Mouse (Mus musculus) embryonic facial prominence, embryonic 15.5 days (tissue): ENCODE measurements at regions not wholly inside any gene's neighbourhood (a gene's known extent, or its start where the extent isn't known, plus 50 kb on each side); places are given as distances from the start of the nearest gene placed in this dataset.

Source experiments
- ATAC-seq: fragments of 200-750 bp; cut with Nextera tagmentation; 2 replicates; pipeline ENCODE4 v1.8.0; 2017; ENCODE audit warnings: low read depth, moderate TSS enrichment; ENCODE audit not compliant: insufficient number of reproducible peaks, low FRiP score, low TSS enrichment
- H3K27ac ChIP-seq: fragments of 300-500 bp; sonication (generic); replicated peaks from 2 replicates; pipeline ENCODE4 v1.5.1; 2015; ENCODE audit warnings: mild to moderate bottlenecking, inconsistent platforms
- H3K27me3 ChIP-seq: fragments of 300-500 bp; sonication (generic); 2 replicates; pipeline ENCODE4 v1.6.1; 2015; ENCODE audit warnings: inconsistent platforms
- H3K36me3 ChIP-seq: fragments of 300-500 bp; sonication (generic); 2 replicates; pipeline ENCODE4 v1.6.1; 2015; ENCODE audit warnings: mild to moderate bottlenecking, inconsistent platforms
- H3K4me1 ChIP-seq: fragments of 300-500 bp; sonication (generic); 2 replicates; pipeline ENCODE4 v1.6.1; 2015; ENCODE audit warnings: inconsistent platforms
- H3K4me2 ChIP-seq: fragments of 300-500 bp; sonication (generic); replicated peaks from 2 replicates; pipeline ENCODE4 v1.6.1; 2015; ENCODE audit warnings: mild to moderate bottlenecking, inconsistent platforms
- H3K4me3 ChIP-seq: fragments of 300-500 bp; sonication (generic); replicated peaks from 2 replicates; pipeline ENCODE4 v1.5.1; 2015; ENCODE audit warnings: mild to moderate bottlenecking, inconsistent platforms
- H3K9ac ChIP-seq: fragments of 300-500 bp; sonication (generic); 2 replicates; pipeline ENCODE4 v1.6.1; 2015; ENCODE audit warnings: inconsistent platforms
- H3K9me3 ChIP-seq: fragments of 300-500 bp; sonication (generic); replicated peaks from 2 replicates; pipeline ENCODE4 v1.6.1; 2016; ENCODE audit warnings: inconsistent platforms
- WGBS: fragments of 180-500 bp; shearing (Covaris S2); methylation state at CpG from one replicate; pipeline ENCODE4 v1.1.7; 2015; 5-methylcytosine and 5-hydroxymethylcytosine counted together

- H3K4me3 ChIP-seq: no peak overlapping the region
- WGBS: 49% methylated on average over 10 of the region's 10 CpGs
- H3K9me3 ChIP-seq: no peaks in the 10 kb centered on the region
- no peak overlapping the region for H3K9ac ChIP-seq
- H3K4me1 ChIP-seq: 0 out of 2 replicates have a peak, but pooled peaks cover 2% of the 10 kb centered on the region
- H3K36me3 ChIP-seq: no peaks in the 10 kb centered on the region
- no peak overlapping the region for H3K27ac ChIP-seq
- no peak for ATAC-seq
- H3K4me2 ChIP-seq: no peak overlapping the region
- no peaks in the 10 kb centered on the region for H3K27me3 ChIP-seq
Measured at GRCm38 (mm10) chr3:148429012-148429865, 561.1 kb downstream of the Adgrl2 start.

- H3K36me3 ChIP-seq: no peaks in the 10 kb centered on the region
- no peak overlapping the region for H3K4me3 ChIP-seq
- ATAC-seq: no peak
- no peak overlapping the region for H3K4me2 ChIP-seq
- no peak overlapping the region for H3K27ac ChIP-seq
- H3K9me3 ChIP-seq: no peaks in the 10 kb centered on the region
- no peak overlapping the region for H3K9ac ChIP-seq
- 0 out of 2 replicates have a peak, but pooled peaks cover 2% of the 10 kb centered on the region for H3K4me1 ChIP-seq
- no peaks in the 10 kb centered on the region for H3K27me3 ChIP-seq
- 84% methylated on average over 4 of the region's 4 CpGs for whole genome bisulfite sequencing
Measured at GRCm38 (mm10) chr3:148424089-148424488, 566.3 kb downstream of the Adgrl2 start.

GRCm38 (mm10) chr3:148423383-148423782 is 567.0 kb downstream of the Adgrl2 start:
- Histone ChIP-seq H3K27ac (no peak overlapping the region), H3K4me3 (no peak overlapping the region)
- WGBS: 83% methylated on average over 1 of the region's 1 CpGs

DNA sequence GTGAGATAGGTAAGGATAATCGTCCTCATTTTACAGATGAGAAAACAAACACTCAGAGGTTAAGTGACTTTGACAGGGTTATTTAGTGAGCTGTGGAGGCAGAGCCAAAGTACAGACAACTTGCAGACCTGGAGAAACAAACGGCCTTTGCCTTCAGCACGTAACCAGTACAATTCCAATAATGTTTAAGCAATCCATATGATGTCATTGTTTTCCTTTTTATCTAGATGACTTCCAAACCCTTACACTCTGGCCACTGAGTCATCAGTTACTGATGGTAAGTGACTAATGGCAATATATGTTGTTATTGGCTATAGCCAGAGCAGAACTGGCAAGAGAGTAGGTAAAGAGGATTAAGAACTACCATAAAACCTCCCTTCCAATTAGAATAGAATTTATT is 567.6 kb downstream of the Adgrl2 start:
- no peak overlapping the region for H3K9ac ChIP-seq
- 58% methylated on average over 3 of the region's 3 CpGs for WGBS

More at GRCm38 (mm10) chr3:148423383-148423782, 567.0 kb downstream of the Adgrl2 start:
- Histone ChIP-seq H3K9ac (no peak overlapping the region), H3K9me3 (no peaks in the 10 kb centered on the region), H3K36me3 (no peaks in the 10 kb centered on the region), H3K27me3 (no peaks in the 10 kb centered on the region), H3K4me1 (0 out of 2 replicates have a peak, but pooled peaks cover 2% of the 10 kb centered on the region), H3K4me2 (no peak overlapping the region)
- ATAC-seq: no peak

DNA sequence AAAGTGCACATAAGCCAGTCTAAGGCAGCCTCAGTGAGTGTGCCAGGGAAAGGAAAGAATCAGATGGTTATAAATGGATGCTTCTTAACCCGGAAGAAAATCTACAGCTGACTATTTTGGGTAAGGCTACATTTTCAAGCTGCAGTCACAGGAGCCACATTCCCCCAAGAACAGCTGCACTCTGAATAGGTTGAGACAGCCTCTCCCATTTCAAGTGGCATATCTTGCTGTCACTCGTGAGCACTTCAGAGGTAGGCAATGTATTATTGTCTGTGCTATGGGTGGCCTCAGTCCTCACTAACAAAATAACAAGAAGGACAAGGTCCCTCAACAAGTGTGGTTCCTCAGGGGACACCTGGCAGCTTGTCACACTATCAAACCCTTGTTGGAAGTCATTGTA is 568.1 kb downstream of the Adgrl2 start:
- H3K9me3 ChIP-seq: no peaks in the 10 kb centered on the region
- no peaks in the 10 kb centered on the region for H3K27me3 ChIP-seq
- H3K27ac ChIP-seq: no peak overlapping the region
- ATAC-seq: no peak
- H3K4me1 ChIP-seq: peaks cover 9% of the 10 kb centered on the region; the same call in 1 of the 2 replicates
- WGBS: 60% methylated on average over 2 of the region's 2 CpGs
- no peak overlapping the region for H3K4me3 ChIP-seq
- H3K36me3 ChIP-seq: no peaks in the 10 kb centered on the region
- no peak overlapping the region for H3K9ac ChIP-seq
- no peak overlapping the region for H3K4me2 ChIP-seq

More for the DNA sequence above, 567.6 kb downstream of the Adgrl2 start:
- H3K27ac ChIP-seq: no peak overlapping the region
- H3K27me3 ChIP-seq: no peaks in the 10 kb centered on the region
- H3K4me1 ChIP-seq: peaks cover 6% of the 10 kb centered on the region; the same call in 1 of the 2 replicates
- H3K9me3 ChIP-seq: no peaks in the 10 kb centered on the region
- ATAC-seq: no peak
- no peaks in the 10 kb centered on the region for H3K36me3 ChIP-seq
- no peak overlapping the region for H3K4me3 ChIP-seq
- no peak overlapping the region for H3K4me2 ChIP-seq

DNA sequence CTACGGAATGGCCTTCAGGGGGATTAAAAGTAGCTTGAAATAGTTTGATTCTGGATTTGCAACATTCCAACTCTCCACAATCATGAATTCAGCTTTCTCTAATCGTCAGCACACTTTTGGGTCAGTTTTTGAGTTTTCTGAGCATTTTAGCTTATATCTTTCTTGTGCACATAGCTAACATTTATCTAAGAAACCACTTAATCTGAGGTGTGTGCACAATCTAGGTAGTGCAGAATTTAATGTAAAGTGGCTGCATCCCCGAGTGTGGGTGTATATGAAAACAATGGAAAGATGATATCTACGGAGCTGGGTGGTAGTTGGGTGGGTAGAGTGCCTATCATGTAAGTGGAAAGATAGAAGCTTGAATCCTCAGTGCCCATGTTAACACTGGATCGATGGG is 570.1 kb downstream of the Adgrl2 start:
- Histone ChIP-seq H3K4me1 (peaks cover 7% of the 10 kb centered on the region; the same call in 1 of the 2 replicates), H3K9ac (no peak overlapping the region), H3K4me2 (no peak overlapping the region), H3K9me3 (no peaks in the 10 kb centered on the region), H3K4me3 (no peak overlapping the region), H3K27ac (no peak overlapping the region), H3K27me3 (no peaks in the 10 kb centered on the region), H3K36me3 (no peaks in the 10 kb centered on the region)
- WGBS: 87% methylated on average over 5 of the region's 5 CpGs
- ATAC-seq: no peak

GRCm38 (mm10) chr3:148419462-148420074 is 570.8 kb downstream of the Adgrl2 start:
- H3K4me2 ChIP-seq: no peak overlapping the region
- no peaks in the 10 kb centered on the region for H3K27me3 ChIP-seq
- H3K4me1 ChIP-seq: peaks cover 7% of the 10 kb centered on the region; the same call in 1 of the 2 replicates
- H3K27ac ChIP-seq: no peak overlapping the region
- WGBS: 78% methylated on average over 2 of the region's 2 CpGs
- H3K4me3 ChIP-seq: no peak overlapping the region
- no peaks in the 10 kb centered on the region for H3K9me3 ChIP-seq
- no peak for ATAC-seq
- no peaks in the 10 kb centered on the region for H3K36me3 ChIP-seq
- no peak overlapping the region for H3K9ac ChIP-seq

DNA sequence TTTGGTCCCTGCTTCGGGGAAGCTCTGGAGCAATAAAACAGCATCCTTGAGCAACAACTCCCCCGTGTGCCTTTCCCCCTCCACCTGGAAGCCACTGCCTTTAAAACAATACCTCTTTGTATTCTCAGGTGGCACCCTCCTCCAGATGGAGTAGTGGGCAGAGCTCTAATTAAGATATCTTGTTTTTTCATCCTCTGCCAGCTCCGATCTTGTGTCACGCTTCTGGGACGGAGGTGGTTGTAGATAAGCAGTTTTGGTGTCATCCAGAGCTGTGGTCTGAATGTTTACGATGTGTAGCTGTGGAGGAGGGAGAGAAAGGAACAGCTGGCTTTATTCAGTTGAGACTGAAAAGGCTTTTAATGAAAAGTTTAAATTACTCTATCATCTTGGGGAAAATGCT is 572.3 kb downstream of the Adgrl2 start:
- Histone ChIP-seq H3K36me3 (no peaks in the 10 kb centered on the region), H3K9me3 (no peaks in the 10 kb centered on the region), H3K4me2 (no peak overlapping the region), H3K4me1 (peaks cover 7% of the 10 kb centered on the region; the same call in 1 of the 2 replicates), H3K27ac (no peak overlapping the region), H3K27me3 (no peaks in the 10 kb centered on the region), H3K9ac (no peak overlapping the region), H3K4me3 (no peak overlapping the region)
- no peak; the same call in 1 of the 2 replicates for ATAC-seq
- 18% methylated on average over 6 of the region's 6 CpGs for WGBS

- Histone ChIP-seq H3K4me2 (no peak overlapping the region), H3K4me1 (peaks cover 7% of the 10 kb centered on the region; the same call in 1 of the 2 replicates), H3K27ac (no peak overlapping the region), H3K4me3 (no peak overlapping the region), H3K27me3 (no peaks in the 10 kb centered on the region), H3K9me3 (no peaks in the 10 kb centered on the region), H3K9ac (no peak overlapping the region), H3K36me3 (no peaks in the 10 kb centered on the region)
- no peak for ATAC-seq
- 78% methylated on average over 7 of the region's 7 CpGs for WGBS
Measured at GRCm38 (mm10) chr3:148415443-148415842, 574.9 kb downstream of the Adgrl2 start.

- Histone ChIP-seq H3K9me3 (no peaks in the 10 kb centered on the region), H3K27ac (no peak overlapping the region), H3K4me2 (no peak overlapping the region), H3K4me3 (no peak overlapping the region), H3K27me3 (no peaks in the 10 kb centered on the region), H3K9ac (no peak overlapping the region), H3K4me1 (peaks cover 5% of the 10 kb centered on the region; the same call in 1 of the 2 replicates), H3K36me3 (no peaks in the 10 kb centered on the region)
- ATAC-seq: no peak
- 86% methylated on average over 1 of the region's 1 CpGs for WGBS
Measured at GRCm38 (mm10) chr3:148413027-148413426, 577.3 kb downstream of the Adgrl2 start.

DNA sequence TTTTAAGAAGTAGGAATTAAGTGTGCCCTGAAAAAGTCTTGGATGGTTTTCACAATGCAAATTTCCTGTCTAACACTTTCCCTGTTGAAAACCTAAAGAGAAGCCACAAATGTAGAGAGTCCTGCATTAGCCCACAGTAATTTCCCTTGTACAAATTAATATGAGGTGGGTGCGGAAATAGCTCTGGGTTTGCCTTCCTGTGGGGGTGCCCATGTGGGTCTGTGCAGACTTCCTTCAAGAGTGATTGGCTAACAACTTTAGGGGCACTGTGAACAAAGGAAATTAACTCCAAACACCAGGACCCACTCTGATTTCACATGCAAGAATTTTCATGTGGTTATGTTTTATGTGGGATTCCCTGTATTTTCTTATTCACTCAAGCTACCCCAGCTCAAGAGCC is 578.2 kb downstream of the Adgrl2 start:
- H3K4me3 ChIP-seq: no peak overlapping the region
- H3K27ac ChIP-seq: no peak overlapping the region
- H3K4me2 ChIP-seq: no peak overlapping the region
- H3K36me3 ChIP-seq: no peaks in the 10 kb centered on the region
- WGBS: 71% methylated on average over 1 of the region's 1 CpGs
- no peaks in the 10 kb centered on the region for H3K9me3 ChIP-seq
- H3K27me3 ChIP-seq: no peaks in the 10 kb centered on the region
- no peak for ATAC-seq
- H3K4me1 ChIP-seq: no peaks in the 10 kb centered on the region
- no peak overlapping the region for H3K9ac ChIP-seq
